Mouse (Mus musculus): ENCODE results near the gene Lsp1.

GRCm38 (mm10) chr7:142474799-142475198 lies 14.2 kb downstream of the Lsp1 start:
- TF ChIP-seq CTCF (conservative IDR thresholded peaks at IDR 0.05; ENCODE audit: low read length) = no peak
- no peak for TF ChIP-seq POU5F1 (IDR thresholded peaks at IDR 0.05; ENCODE audit: borderline replicate concordance, low read length)
- no peak for TF ChIP-seq NANOG (IDR thresholded peaks at IDR 0.05; ENCODE audit: borderline replicate concordance, low read length)

All from E14TG2a.4 (cell line).